Mouse (Mus musculus): ENCODE results near the gene Gm7075.
"Not testable (repeated sequence)": the region's sequence is repeated elsewhere in the genome, so short reads cannot be mapped to it uniquely, and the experiment has no call there.

The Gm7075 gene

GRCm38 (mm10) chr10:63422736-63422992, 1.1 kb upstream of the Gm7075 start:
- in situ Hi-C loops (cut with MboI, MseI): loop anchor here (10.0 kb wide), 2 partner anchors 78 to 868 kb away; no protein-coding TSS in a partner anchor

GRCm38 (mm10) chr10:63417061-63417460, 4.5 kb downstream of the Gm7075 start:
- in situ Hi-C loops (cut with MboI, MseI): no loop called here

- in situ Hi-C loops (cut with MboI, MseI): no loop called here
Measured at GRCm38 (mm10) chr10:63415850-63416249, 5.7 kb downstream of the Gm7075 start.

DNA sequence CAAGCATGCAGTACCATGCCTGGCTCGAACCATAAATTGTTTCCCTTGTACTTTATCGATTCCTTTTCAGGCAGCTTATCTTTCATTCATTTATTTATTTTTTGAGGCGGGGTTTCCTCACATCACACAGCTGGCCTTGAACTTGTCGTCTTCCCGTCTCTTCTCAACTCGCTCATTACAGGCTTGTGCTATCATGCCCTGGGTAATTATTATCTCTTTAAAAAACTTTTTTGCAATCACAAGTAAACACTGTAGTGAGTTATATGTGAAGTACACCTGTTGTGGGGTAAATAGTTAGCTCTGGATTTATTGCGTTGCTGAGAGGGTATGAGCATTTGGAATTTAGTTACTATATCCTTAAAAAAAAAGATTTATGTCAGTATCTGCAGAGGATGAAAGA, 6.3 kb downstream of the Gm7075 start:
- in situ Hi-C loops (cut with MboI, MseI): no loop called here

- in situ Hi-C loops (cut with MboI, MseI): no loop called here
Measured at GRCm38 (mm10) chr10:63412756-63413155, 8.8 kb downstream of the Gm7075 start.

GRCm38 (mm10) chr10:63411674-63412073, 9.9 kb downstream of the Gm7075 start:
- in situ Hi-C loops (cut with MboI, MseI): not testable (repeated sequence)

GRCm38 (mm10) chr10:63410162-63410956, 11.2 kb downstream of the Gm7075 start:
- in situ Hi-C loops (cut with MboI, MseI): no loop called here

DNA sequence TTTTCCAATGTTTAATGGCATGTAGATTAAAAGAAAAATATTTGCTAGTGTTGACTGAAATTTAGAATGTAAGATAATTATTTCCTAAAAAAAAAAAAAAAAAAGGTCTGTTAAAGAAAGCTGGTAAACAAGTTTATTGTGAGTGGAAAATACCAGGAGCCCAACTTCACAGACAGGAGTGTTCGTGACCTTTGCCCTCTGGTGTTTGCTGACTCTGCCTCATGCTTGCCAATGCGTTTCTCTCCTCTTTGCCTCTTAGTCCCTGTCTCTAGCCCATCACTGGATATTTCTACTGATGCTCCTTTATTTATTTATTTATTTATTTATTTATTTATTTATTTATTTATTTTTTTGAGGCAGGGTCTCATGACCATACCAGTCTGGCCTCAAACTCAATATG, 18.0 kb downstream of the Gm7075 start:
- in situ Hi-C loops (cut with MboI, MseI): no loop called here

GRCm38 (mm10) chr10:63402731-63403504, 18.7 kb downstream of the Gm7075 start:
- in situ Hi-C loops (cut with MboI, MseI): no loop called here

GRCm38 (mm10) chr10:63396963-63397362, 24.6 kb downstream of the Gm7075 start:
- in situ Hi-C loops (cut with MboI, MseI): no loop called here

GRCm38 (mm10) chr10:63388948-63389347, 32.6 kb downstream of the Gm7075 start:
- in situ Hi-C loops (cut with MboI, MseI): no loop called here

DNA sequence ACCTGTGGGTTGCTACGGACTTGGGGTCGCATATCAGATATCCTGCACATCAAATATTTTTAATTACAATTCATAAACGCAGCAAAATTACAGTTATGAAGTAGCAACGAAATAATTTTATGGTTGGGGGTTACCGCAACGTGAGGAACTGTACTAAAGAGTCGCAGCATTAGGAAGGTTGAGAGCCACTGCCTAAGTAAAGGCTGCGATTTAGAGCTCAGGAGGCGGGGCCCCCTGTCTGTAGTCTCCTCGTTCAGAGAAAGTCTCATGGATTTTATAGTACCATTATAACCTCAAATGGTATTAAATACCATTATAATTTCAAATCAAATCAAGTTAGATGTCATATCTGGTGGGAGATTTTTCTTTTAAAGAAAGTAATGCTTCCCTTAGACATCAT, 34.6 kb downstream of the Gm7075 start:
- in situ Hi-C loops (cut with MboI, MseI): no loop called here

GRCm38 (mm10) chr10:63386444-63386843, 35.1 kb downstream of the Gm7075 start:
- in situ Hi-C loops (cut with MboI, MseI): no loop called here

GRCm38 (mm10) chr10:63385897-63386296, 35.7 kb downstream of the Gm7075 start:
- in situ Hi-C loops (cut with MboI, MseI): not testable (repeated sequence)

DNA sequence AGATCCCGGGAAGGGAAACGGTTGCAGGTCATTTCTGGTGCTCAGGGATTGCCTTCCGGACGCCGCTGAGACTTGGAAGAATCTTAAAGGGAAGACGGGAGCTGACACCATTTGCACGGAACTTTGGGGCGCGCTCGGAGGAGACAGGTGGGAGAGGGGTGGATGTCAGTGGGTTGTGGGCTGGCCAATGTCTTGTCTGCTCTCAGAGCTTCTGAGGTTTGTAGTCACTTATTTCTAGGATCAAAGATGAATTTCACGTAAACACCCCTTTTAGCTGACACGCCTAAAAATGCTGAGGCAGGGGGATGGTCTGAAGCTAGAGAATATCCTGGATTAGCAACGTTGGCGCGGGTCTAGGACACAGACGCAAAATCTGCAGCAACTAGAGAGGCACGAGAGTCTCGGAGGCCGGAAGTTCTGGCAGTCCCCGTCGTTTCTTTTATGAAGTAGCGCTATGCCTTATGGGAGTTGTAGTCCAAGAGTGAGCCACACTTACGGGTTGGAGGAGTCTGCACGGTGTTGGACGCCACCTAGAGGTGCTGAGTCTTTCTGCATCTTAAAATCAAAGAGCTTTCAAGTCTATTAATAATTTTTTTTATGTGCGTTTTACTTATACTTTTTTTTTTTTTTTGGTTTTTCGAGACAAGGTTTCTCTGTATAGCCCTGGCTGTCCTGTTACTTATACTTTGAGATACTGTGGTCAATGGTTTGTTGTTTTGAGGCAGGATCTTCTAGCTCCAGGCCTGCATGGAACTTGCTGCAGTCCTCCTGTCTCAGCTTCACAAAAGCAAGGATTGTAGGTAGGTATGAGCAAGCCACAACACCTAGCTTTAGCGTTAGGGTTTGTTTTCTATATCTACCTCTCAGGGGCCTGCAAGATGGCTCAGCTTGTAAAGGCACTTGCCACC, 39.0 kb downstream of the Gm7075 start, which contains the start of gene Dnajc12:
TSS of gene Dnajc12 (plus strand) at position 72 of the 908 bp plus-strand sequence.
- in situ Hi-C loops (cut with MboI, MseI): no loop called here

GRCm38 (mm10) chr10:63381498-63382280, 39.9 kb downstream of the Gm7075 start, which contains the start of gene Sirt1:
Gene Sirt1, minus strand, starts transcription at chr10:63381704.
- in situ Hi-C loops (cut with MboI, MseI): no loop called here

- in situ Hi-C loops (cut with MboI, MseI): loop anchor here (5.0 kb wide), 1 partner anchor 37 kb away; no protein-coding TSS in a partner anchor
Measured at GRCm38 (mm10) chr10:63378948-63379680, 42.5 kb downstream of the Gm7075 start.

GRCm38 (mm10) chr10:63377468-63377867, 44.1 kb downstream of the Gm7075 start:
- in situ Hi-C loops (cut with MboI, MseI): loop anchor here (5.0 kb wide), 1 partner anchor 35 kb away; no protein-coding TSS in a partner anchor

DNA sequence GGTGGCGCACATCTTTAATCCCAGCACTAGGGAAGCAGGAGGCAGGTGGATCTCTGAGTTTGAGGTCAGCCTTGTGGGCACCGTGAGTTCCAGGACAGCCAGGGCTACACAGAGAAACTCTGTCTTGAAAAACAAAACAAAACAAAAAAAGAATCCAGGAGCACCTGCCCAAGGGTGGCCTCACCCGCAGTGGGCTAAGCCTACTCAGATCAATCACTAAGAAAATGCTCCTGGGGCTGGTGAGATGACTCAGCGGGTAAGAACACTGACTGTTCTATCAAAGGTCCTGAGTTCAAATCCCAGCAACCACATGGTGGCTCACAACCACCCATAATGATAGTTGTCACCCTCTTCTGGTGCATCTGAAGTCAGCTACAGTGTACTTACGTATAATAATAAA, 45.3 kb downstream of the Gm7075 start:
- in situ Hi-C loops (cut with MboI, MseI): loop anchor here (5.0 kb wide), 1 partner anchor 34 kb away; no protein-coding TSS in a partner anchor

Data from T-helper 1 cell (primary cell).